Mouse (Mus musculus) midbrain, embryonic 11.5 days (tissue): ENCODE measurements around the gene AI854703. TPM values are rescaled to one million over a fixed set of nuclear protein-coding genes. Genes with fewer than 3 reads are reported as not detected.

Experiments
- ATAC-seq: fragments of 200-750 bp; cut with Nextera tagmentation; 2 replicates; pipeline ENCODE4 v1.8.0; 2017; ENCODE audit warnings: moderate TSS enrichment, moderate library complexity; ENCODE audit not compliant: low FRiP score
- DNase-seq: peaks from one replicate; pipeline ENCODE4 v3.0.0; 2015; ENCODE audit warnings: low spot score; ENCODE audit errors: missing footprints
- H3K27ac ChIP-seq: fragments of 300-500 bp; sonication (generic); 2 replicates; pipeline ENCODE4 v1.5.1; 2014; ENCODE audit warnings: low read depth, low read length
- H3K27me3 ChIP-seq: fragments of 300-500 bp; sonication (generic); 2 replicates; pipeline ENCODE4 v1.6.1; 2014; ENCODE audit warnings: mild to moderate bottlenecking, low read length, moderate library complexity, mixed read lengths; ENCODE audit not compliant: control insufficient read depth, insufficient read depth
- H3K36me3 ChIP-seq: fragments of 300-500 bp; sonication (generic); 2 replicates; pipeline ENCODE4 v1.6.1; 2014; ENCODE audit warnings: mild to moderate bottlenecking, low read length, moderate library complexity, mixed read lengths; ENCODE audit not compliant: control insufficient read depth, insufficient read depth
- H3K4me1 ChIP-seq: fragments of 300-500 bp; sonication (generic); 2 replicates; pipeline ENCODE4 v1.6.1; 2014; ENCODE audit warnings: low read length; ENCODE audit not compliant: control insufficient read depth, insufficient read depth
- H3K4me2 ChIP-seq: fragments of 300-500 bp; sonication (generic); 2 replicates; pipeline ENCODE4 v1.6.1; 2014; ENCODE audit warnings: mild to moderate bottlenecking, moderate library complexity
- H3K4me3 ChIP-seq: fragments of 300-500 bp; sonication (generic); 2 replicates; pipeline ENCODE4 v1.5.1; 2014; ENCODE audit warnings: low read depth, low read length
- H3K9ac ChIP-seq: fragments of 300-500 bp; sonication (generic); 2 replicates; pipeline ENCODE4 v1.6.1; 2014; ENCODE audit warnings: low read length
- H3K9me3 ChIP-seq: fragments of 300-500 bp; sonication (generic); 2 replicates; pipeline ENCODE4 v1.6.1; 2016; ENCODE audit warnings: low read length; ENCODE audit not compliant: control insufficient read depth
- WGBS: fragments of 180-500 bp; shearing (Covaris S2); extraction: QIAGEN DNeasy Blood & Tissue Kit; methylation state at CpG from one replicate; pipeline ENCODE4 v1.1.7; 2014; 5-methylcytosine and 5-hydroxymethylcytosine counted together
- polyA plus RNA-seq: library from polyadenylated mRNA; unstranded; fragments of >200 nt; fragmentation: Nextera tagmentation; extraction: Ambion mirVana; gene quantifications from 2 replicates; pipeline ENCODE4 v1.2.1, GENCODE M21; 2014

AI854703 gene
- polyA plus RNA-seq, 1 experiment from 2014 or later: 0.82 TPM

- Histone ChIP-seq H3K9me3 (no peaks in the 10 kb centered on the region), H3K27me3 (no peaks in the 10 kb centered on the region), H3K9ac (no peak overlapping the region), H3K4me3 (no peak overlapping the region), H3K4me1 (peaks cover 4% of the 10 kb centered on the region; the same call in 1 of the 2 replicates), H3K36me3 (no peaks in the 10 kb centered on the region), H3K4me2 (no peak overlapping the region), H3K27ac (no peak overlapping the region)
- DNase-seq: no peak
- no peak for ATAC-seq
- WGBS: 82% methylated on average over 2 of the region's 2 CpGs
Measured at GRCm38 (mm10) chr6:48638553-48638952, 12.0 kb downstream of the AI854703 start.

- ATAC-seq: no peak
- DNase-seq: no peak
- no peaks in the 10 kb centered on the region for H3K9me3 ChIP-seq
- no peak overlapping the region for H3K9ac ChIP-seq
- no peak overlapping the region for H3K4me3 ChIP-seq
- WGBS: 78% methylated on average over 6 of the region's 6 CpGs
- peaks cover 4% of the 10 kb centered on the region; the same call in 1 of the 2 replicates for H3K4me1 ChIP-seq
- H3K27ac ChIP-seq: no peak overlapping the region
- H3K27me3 ChIP-seq: no peaks in the 10 kb centered on the region
- no peak overlapping the region for H3K4me2 ChIP-seq
- H3K36me3 ChIP-seq: no peaks in the 10 kb centered on the region
Measured at GRCm38 (mm10) chr6:48641391-48641790, 14.8 kb downstream of the AI854703 start.

- ATAC-seq (peak; percentile 33; the same call in 1 of the 2 replicates), DNase-seq (peak; percentile 97)
- Histone ChIP-seq H3K4me2 (no peak overlapping the region), H3K27me3 (no peaks in the 10 kb centered on the region), H3K36me3 (no peaks in the 10 kb centered on the region), H3K9ac (no peak overlapping the region), H3K27ac (no peak overlapping the region), H3K4me1 (no peaks in the 10 kb centered on the region), H3K9me3 (no peaks in the 10 kb centered on the region), H3K4me3 (no peak overlapping the region)
- 22% methylated on average over 4 of the region's 4 CpGs for WGBS
Measured at GRCm38 (mm10) chr6:48642764-48643292, 16.3 kb downstream of the AI854703 start.

- peak; percentile 93 for DNase-seq
- no peaks in the 10 kb centered on the region for H3K27me3 ChIP-seq
- no peak overlapping the region for H3K9ac ChIP-seq
- no peaks in the 10 kb centered on the region for H3K9me3 ChIP-seq
- H3K36me3 ChIP-seq: no peaks in the 10 kb centered on the region
- ATAC-seq: peak; percentile 50; the same call in 1 of the 2 replicates
- WGBS: 14% methylated on average over 12 of the region's 12 CpGs
- H3K4me1 ChIP-seq: no peaks in the 10 kb centered on the region
- no peak overlapping the region for H3K4me3 ChIP-seq
- H3K4me2 ChIP-seq: no peak overlapping the region
- no peak overlapping the region for H3K27ac ChIP-seq
Measured at GRCm38 (mm10) chr6:48645660-48646308, 19.2 kb downstream of the AI854703 start.

- WGBS: 80% methylated on average over 4 of the region's 4 CpGs
- no peak for ATAC-seq
Measured at GRCm38 (mm10) chr6:48646309-48646690, 19.7 kb downstream of the AI854703 start.

GRCm38 (mm10) chr6:48646995-48647394 lies 20.4 kb downstream of the AI854703 start, which contains the start of gene Gimap8:
Gimap8 (plus strand) TSS chr6:48647234.
- H3K9ac ChIP-seq: no peak within 1 kb of the TSS
- WGBS: 49% methylated on average over 3 of the region's 3 CpGs
- H3K4me2 ChIP-seq: no peak within 1 kb of the TSS
- ATAC-seq (no peak), DNase-seq (no peak)
- H3K36me3 ChIP-seq: no peaks in the 10 kb centered on the region
- no peak within 1 kb of the TSS for H3K4me3 ChIP-seq
- H3K27me3 ChIP-seq: no peaks in the 10 kb centered on the region
- H3K4me1 ChIP-seq: no peaks in the 10 kb centered on the region
- no peaks in the 10 kb centered on the region for H3K9me3 ChIP-seq
- H3K27ac ChIP-seq: no peak within 1 kb of the TSS

More at GRCm38 (mm10) chr6:48646309-48646690, 19.7 kb downstream of the AI854703 start:
- Histone ChIP-seq H3K36me3 (no peaks in the 10 kb centered on the region), H3K27me3 (no peaks in the 10 kb centered on the region), H3K27ac (no peak overlapping the region), H3K4me3 (no peak overlapping the region), H3K4me2 (no peak overlapping the region), H3K9me3 (no peaks in the 10 kb centered on the region), H3K4me1 (no peaks in the 10 kb centered on the region), H3K9ac (no peak overlapping the region)
- no peak for DNase-seq

GRCm38 (mm10) chr6:48647611-48648010 lies 21.0 kb downstream of the AI854703 start:
- Histone ChIP-seq H3K9ac (no peak overlapping the region), H3K4me1 (no peaks in the 10 kb centered on the region), H3K9me3 (no peaks in the 10 kb centered on the region), H3K36me3 (no peaks in the 10 kb centered on the region), H3K4me3 (no peak overlapping the region), H3K27ac (no peak overlapping the region), H3K27me3 (no peaks in the 10 kb centered on the region), H3K4me2 (no peak overlapping the region)
- WGBS: 94% methylated on average over 2 of the region's 2 CpGs
- ATAC-seq (no peak), DNase-seq (no peak)

- no peak overlapping the region for H3K4me3 ChIP-seq
- no peaks in the 10 kb centered on the region for H3K9me3 ChIP-seq
- no peak overlapping the region for H3K27ac ChIP-seq
- H3K4me1 ChIP-seq: no peaks in the 10 kb centered on the region
- no peak overlapping the region for H3K9ac ChIP-seq
- ATAC-seq (no peak), DNase-seq (no peak)
- WGBS: 82% methylated on average over 4 of the region's 4 CpGs
- H3K27me3 ChIP-seq: no peaks in the 10 kb centered on the region
- H3K4me2 ChIP-seq: no peak overlapping the region
- no peaks in the 10 kb centered on the region for H3K36me3 ChIP-seq
Measured at GRCm38 (mm10) chr6:48648779-48649178, 22.2 kb downstream of the AI854703 start.

- no peaks in the 10 kb centered on the region for H3K36me3 ChIP-seq
- no peaks in the 10 kb centered on the region for H3K27me3 ChIP-seq
- DNase-seq (no peak), ATAC-seq (no peak)
- 86% methylated on average over 9 of the region's 9 CpGs for WGBS
- H3K4me2 ChIP-seq: no peak overlapping the region
- H3K9me3 ChIP-seq: no peaks in the 10 kb centered on the region
- H3K27ac ChIP-seq: no peak overlapping the region
- H3K4me3 ChIP-seq: no peak overlapping the region
- H3K9ac ChIP-seq: no peak overlapping the region
- H3K4me1 ChIP-seq: no peaks in the 10 kb centered on the region
Measured at GRCm38 (mm10) chr6:48650041-48650440, 23.5 kb downstream of the AI854703 start.
